Mouse (Mus musculus) hindlimb bud, embryonic 11.5 days (tissue): ENCODE measurements at regions not wholly inside any gene's neighbourhood (a gene's known extent, or its start where the extent isn't known, plus 50 kb on each side); places are given as distances from the start of the nearest gene placed in this dataset.

Experiments used
- DNase-seq: peaks from one replicate; pipeline ENCODE4 v3.0.0-alpha.2; 2012; ENCODE audit warnings: low read depth, low spot score; ENCODE audit errors: extremely low spot score

DNA sequence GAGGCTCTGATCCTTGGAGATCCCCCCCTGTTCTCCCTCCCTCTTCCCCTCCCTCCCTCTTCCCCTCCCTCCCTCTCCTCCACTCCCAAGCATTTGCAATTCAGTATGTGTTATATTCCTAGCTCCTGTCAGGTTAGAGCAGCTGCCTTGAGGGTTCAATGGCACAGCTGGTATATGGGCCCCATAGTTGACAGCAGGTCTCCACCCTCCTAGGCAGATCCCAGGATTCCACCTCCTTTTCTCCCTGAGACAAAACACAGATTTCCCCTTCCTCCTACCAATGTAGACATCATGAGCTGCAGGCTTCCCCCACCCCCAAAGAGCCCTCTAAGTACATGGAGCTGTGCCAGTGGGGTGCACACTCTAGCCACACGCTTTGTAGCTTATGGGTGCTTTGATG lies 137.8 kb downstream of the Unc5cl start:
- DNase-seq: no peak

DNA sequence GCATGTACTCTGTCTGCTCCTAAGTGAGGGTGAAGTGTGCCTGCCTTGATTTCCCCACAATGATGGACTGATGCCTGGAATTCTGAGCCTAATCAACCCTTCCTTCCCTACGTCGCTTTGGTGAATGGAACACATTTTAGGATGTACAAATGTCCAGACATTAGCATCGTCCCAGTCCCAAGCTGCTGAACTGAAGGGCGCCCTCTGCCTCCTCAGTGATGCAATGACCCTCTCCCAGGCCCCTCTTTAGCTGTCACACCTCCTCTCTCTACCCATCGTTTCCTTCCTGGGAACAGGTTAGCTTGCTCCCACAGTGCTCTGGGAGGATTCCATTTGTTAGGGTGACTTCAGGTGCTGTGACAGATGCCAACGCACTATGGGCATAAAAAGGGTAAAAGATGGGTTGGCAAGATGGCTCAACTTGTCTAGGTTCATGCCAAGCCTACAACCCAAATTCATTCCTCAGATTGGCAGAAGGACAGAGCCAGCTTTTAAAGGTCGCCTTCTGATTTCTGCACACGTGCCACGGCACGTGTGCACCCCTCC lies 140.8 kb downstream of the Unc5cl start:
- no peak for DNase-seq

GRCm38 (mm10) chr17:48596406-48596805 lies 141.7 kb downstream of the Unc5cl start:
- DNase-seq: no peak

DNA sequence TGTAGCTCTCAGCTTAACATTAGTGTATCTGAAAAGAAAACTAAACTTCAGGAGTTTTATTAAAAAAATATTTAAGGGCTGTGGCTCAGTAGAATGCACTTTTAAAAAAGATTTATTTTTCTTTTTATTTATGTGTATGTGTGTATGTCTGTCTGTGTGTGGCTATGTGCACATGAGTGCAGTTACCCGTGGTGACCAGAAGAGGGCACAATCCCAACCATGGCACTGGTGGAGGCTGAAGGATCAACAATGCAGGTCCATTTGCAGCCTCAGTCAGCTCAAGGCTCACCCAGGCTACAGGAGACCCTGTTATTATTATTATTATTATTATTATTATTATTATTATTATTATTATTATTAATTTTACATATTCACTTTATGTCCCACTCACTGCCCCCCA lies 142.6 kb downstream of the Unc5cl start:
- no peak for DNase-seq

DNA sequence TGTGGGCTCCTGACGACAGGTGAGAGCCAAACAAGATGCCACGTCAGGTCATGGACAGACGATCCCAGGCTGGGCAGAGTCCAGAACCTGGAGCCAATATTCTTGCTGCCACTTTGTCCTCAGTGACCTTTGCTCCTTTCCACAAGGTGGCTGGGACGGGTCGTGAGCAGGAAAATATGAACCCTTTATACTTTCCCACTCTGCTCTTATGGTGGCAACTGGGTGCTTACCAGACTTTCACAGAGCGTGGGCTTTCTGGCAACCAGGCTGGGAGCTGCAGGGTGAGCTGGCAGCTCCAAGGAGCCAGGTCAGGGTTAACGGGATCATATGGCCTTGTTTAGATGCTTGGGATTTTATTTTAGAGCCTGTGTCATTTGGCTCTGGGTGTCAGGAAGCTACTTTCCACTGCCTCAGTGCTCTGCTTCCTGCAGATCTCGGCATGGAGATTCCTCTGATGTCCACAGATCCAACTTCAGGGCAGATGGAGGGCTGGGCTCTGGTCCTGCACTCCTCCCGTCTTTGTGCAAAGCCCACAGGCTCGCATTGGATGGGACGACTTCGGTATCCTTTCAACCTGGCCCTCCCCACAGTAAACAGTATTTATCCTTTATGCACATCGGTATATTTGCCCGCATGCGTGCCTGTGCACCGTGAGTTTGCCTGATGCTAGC lies 143.9 kb downstream of the Unc5cl start:
- no peak for DNase-seq

GRCm38 (mm10) chr17:48600176-48600575 lies 145.5 kb downstream of the Unc5cl start:
- no peak for DNase-seq

- peak; percentile 14 for DNase-seq
Measured at GRCm38 (mm10) chr17:48602554-48602953, 147.9 kb downstream of the Unc5cl start.

GRCm38 (mm10) chr17:48606767-48607166 lies 152.1 kb downstream of the Unc5cl start:
- DNase-seq: no peak

DNA sequence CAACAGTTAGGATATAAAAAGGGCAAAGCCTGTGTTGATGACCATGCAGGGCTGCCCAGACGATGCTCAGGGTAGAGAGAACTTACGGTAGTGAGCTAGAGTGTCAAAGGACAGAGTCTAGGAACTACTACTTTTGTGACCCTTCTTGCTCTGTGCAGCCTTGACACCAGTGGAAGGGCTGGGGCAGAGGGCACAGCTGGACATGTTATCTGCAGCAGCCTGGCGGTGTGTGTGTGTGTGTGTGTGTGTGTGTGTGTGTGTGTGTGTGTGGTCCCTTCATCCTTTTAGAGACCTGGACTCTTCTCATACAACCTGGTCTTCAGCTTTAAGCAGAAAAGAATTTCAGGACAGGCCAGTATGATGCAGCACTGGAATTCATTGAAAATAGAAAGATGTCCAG lies 153.6 kb downstream of the Unc5cl start:
- no peak for DNase-seq

GRCm38 (mm10) chr17:48610107-48610506 lies 155.4 kb downstream of the Unc5cl start:
- DNase-seq: no peak

DNA sequence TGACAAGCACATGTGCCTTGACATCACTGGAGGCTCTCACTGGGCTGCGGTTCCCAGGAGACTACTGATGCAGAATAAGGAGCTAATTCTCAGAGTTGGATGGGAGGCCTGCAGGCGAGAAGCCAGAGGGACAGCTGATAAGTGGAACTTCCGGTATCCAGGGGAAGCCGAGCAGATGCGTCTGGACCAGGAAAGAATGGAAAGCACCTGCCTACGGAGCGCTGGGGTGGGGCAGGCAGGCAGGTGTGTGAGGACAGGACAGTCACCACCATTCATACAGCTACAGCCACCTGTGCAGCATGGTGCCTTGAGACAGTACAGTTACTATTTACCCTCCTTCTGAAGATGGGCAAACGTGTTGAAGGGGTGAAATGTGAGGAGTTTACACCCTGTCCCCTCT lies 156.1 kb downstream of the Unc5cl start:
- DNase-seq: no peak

DNA sequence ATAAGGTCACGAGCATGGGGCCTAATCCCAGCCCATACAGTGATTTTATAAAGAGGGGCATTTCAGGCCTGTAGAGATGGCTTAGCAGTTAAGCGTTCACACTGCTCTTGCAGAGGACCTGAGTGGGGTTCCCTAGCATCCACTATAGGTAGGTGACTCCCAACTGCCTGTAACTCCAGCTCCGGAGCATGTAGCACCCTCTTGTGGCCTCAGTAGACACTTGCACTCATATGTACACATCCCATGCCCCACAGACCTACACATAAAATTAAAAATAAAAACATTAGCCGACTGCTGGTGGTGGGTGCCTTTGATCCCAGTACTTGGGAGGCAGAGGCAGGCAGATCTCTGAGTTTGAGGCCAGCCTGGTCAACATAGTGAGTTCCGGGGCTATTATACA lies 158.8 kb downstream of the Unc5cl start:
- DNase-seq: no peak

- DNase-seq: no peak
Measured at GRCm38 (mm10) chr17:48615248-48615647, 160.5 kb downstream of the Unc5cl start.

- DNase-seq: no peak
Measured at GRCm38 (mm10) chr17:48616205-48616604, 161.5 kb downstream of the Unc5cl start.

DNA sequence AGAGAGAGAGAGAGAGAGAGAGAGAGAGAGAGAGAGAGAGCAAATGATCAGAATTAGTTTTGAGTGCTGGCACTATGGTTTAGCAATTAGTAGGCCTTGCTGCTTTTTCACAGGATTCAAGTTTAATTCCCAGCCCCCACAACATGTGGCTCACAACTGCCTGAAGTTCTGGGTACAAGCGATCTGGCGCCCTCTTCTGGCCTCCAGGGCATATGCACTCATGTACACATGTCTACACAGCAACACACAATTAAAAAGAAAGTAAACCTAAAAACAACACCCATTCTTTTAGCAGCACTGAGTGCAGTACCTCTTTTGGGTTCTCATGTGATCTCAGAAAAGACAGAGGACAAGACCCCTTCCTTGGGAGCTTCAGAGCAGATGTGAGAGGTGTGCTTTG lies 166.2 kb downstream of the Unc5cl start:
- DNase-seq: no peak

DNA sequence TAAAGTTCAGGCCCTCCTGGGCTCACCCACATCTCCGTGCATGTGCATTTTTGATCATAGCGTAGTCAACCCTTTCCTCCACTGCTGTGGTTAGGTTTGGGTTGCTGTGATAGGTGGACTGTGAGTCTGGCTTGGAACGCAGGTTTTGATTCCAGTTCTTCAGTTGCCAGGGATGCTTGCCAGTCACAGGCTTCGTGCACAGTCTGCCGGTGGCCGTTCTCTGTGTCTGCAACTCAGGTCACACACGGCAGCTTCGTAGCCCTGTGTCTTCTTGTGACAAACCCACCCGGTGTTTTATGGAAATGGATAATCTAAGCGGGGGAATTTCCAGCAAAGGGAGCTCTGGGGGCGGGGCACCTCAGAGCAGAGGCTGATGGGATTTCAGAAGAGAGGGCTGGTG lies 167.0 kb downstream of the Unc5cl start:
- no peak for DNase-seq

DNA sequence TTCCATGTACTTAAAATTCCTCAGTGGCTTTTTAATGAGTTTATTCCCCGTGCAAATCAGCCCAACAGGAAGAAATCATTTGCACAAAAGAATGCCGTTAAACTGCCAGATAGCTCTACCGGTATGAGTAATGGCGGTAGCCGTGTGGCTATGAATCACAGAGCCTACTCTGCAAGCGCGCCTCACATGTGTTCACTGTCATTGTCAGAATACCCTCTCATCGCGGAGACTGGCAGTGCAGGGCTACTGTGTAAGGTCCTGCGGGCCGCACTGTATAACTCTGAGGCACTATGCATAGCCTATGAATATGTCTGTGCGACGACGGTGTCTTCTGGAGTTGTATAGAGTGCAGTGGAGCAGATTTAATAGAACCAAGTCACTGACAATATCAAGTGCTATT lies 170.2 kb downstream of the Unc5cl start:
- no peak for DNase-seq

- DNase-seq: no peak
Measured at GRCm38 (mm10) chr17:48625971-48626370, 171.3 kb downstream of the Unc5cl start.

DNA sequence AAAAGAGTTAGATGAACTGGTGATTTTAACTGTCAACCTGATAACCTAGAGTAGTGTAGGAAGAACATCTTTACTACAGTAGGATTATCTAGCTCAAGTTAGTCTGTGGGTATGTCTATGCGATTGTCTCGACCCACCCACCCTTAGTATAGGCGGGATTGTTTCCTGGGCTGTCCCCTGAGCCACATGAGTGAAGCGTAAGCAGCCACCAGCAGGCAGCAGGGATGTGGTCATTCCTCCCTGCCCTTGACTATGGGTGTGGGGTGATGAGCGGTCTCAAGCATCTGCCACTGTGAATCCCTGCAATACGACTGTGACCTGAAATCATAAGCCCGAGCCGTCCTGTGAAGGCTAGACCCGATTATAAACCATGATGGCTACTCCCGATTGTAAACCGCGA lies 184.9 kb downstream of the Unc5cl start:
- DNase-seq: no peak

DNA sequence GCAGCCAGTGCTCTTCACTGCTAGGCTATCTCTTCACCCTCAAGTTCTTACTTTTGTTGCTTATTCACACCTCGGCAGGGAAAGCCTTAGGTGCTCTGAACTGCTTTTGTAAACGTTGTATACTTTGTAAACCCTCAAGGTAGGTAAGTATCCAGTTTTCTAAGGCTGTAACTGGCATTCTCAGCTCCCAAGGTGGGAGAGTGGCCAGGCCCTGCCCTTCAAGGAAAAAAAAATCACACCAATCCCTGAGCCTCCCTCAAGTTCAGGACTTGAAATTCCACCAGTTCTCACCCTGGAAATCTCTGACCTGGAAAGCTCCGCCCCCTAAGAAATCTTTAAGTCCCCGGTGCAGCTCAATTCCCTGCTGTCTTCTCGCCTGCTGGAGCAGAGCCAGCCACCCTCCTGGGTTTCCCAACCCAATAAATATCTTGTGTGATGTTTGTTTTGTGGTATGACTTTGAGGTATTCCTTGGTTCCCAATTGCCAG lies 188.9 kb downstream of the Unc5cl start:
- no peak for DNase-seq

DNA sequence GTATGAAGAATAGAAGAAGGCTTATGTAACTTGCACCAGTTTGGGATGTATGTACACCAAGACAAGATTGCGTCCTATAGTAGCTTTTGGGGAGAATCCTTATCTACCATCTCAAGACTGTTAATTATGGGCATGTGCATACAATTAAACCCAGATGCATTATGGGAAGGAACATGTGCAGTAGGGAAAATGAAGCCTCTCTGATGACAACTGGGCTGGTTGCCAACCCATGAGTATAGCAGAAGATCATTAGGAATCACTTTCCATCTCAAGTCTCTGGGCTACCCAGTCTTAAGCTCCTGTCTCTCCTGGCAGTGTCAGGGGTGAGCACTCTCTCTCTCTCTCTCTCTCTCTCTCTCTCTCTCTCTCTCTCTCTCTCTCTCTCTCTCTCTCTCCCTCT lies 190.4 kb downstream of the Unc5cl start:
- DNase-seq: no peak

- DNase-seq: no peak
Measured at GRCm38 (mm10) chr17:48646626-48647195, 192.0 kb downstream of the Unc5cl start.

- no peak for DNase-seq
Measured at GRCm38 (mm10) chr17:48647431-48647830, 192.7 kb downstream of the Unc5cl start.
